Mouse (Mus musculus) midbrain, postnatal 0 days (tissue): ENCODE measurements around the gene Pcp2. TPM values are rescaled to one million over a fixed set of nuclear protein-coding genes. Genes with fewer than 3 reads are reported as not detected.

Experiments used
- ATAC-seq: fragments of 200-750 bp; cut with Nextera tagmentation; 2 replicates; pipeline ENCODE4 v1.8.0; 2017; ENCODE audit warnings: moderate number of reproducible peaks, mild to moderate bottlenecking, moderate TSS enrichment, moderate library complexity; ENCODE audit not compliant: low FRiP score
- DNase-seq: peaks from one replicate; pipeline ENCODE4 v3.0.0-alpha.2; 2015; ENCODE audit warnings: low spot score
- H3K27ac ChIP-seq: fragments of 300-500 bp; sonication (generic); 2 replicates; pipeline ENCODE4 v1.5.1; 2014; ENCODE audit warnings: low read depth, mild to moderate bottlenecking, low read length, mixed read lengths
- H3K27me3 ChIP-seq: fragments of 300-500 bp; sonication (generic); 2 replicates; pipeline ENCODE4 v1.6.1; 2014; ENCODE audit warnings: low read length, control low read depth, mixed read lengths; ENCODE audit not compliant: insufficient read depth
- H3K36me3 ChIP-seq: fragments of 300-500 bp; sonication (generic); 2 replicates; pipeline ENCODE4 v1.6.1; 2014; ENCODE audit warnings: low read length, control low read depth, mixed read lengths; ENCODE audit not compliant: insufficient read depth
- H3K4me1 ChIP-seq: fragments of 300-500 bp; sonication (generic); 2 replicates; pipeline ENCODE4 v1.6.1; 2014; ENCODE audit warnings: mild to moderate bottlenecking, control low read depth, antibody characterized with exemption, low read length, mixed read lengths; ENCODE audit not compliant: insufficient read depth
- H3K4me2 ChIP-seq: fragments of 300-500 bp; sonication (generic); 2 replicates; pipeline ENCODE4 v1.6.1; 2014; ENCODE audit warnings: low read depth, mild to moderate bottlenecking, low read length, mixed read lengths; ENCODE audit not compliant: poor library complexity, severe bottlenecking
- H3K4me3 ChIP-seq: fragments of 300-500 bp; sonication (generic); 2 replicates; pipeline ENCODE4 v1.5.1; 2014; ENCODE audit warnings: low read depth, mild to moderate bottlenecking, low read length, moderate library complexity
- H3K9ac ChIP-seq: fragments of 300-500 bp; sonication (generic); replicated peaks from 2 replicates; pipeline ENCODE4 v1.6.1; 2014; ENCODE audit warnings: mild to moderate bottlenecking, low read length, moderate library complexity, mixed read lengths; ENCODE audit not compliant: poor library complexity, severe bottlenecking
- H3K9me3 ChIP-seq: fragments of 300-500 bp; sonication (generic); 2 replicates; pipeline ENCODE4 v1.6.1; 2016; ENCODE audit warnings: low read length, control low read depth
- CTCF ChIP-seq: IDR thresholded peaks from 2 replicates; pipeline ENCODE4 v1.5.1; 2016; ENCODE audit warnings: antibody characterized with exemption, mild to moderate bottlenecking
- WGBS: fragments of 180-500 bp; shearing (Covaris S2); extraction: QIAGEN DNeasy Blood & Tissue Kit; methylation state at CpG from one replicate; pipeline ENCODE4 v1.1.7; 2014; 5-methylcytosine and 5-hydroxymethylcytosine counted together
- polyA plus RNA-seq: library from polyadenylated mRNA; unstranded; fragments of >200 nt; fragmentation: Nextera tagmentation; extraction: Ambion mirVana; gene quantifications from 2 replicates; pipeline ENCODE4 v1.2.1, GENCODE M21; 2015
- total RNA-seq: library from RNA; depleted of rRNA; stranded (reverse); fragments of >200 nt; gene quantifications from 2 replicates; pipeline ENCODE4 v1.2.3, GENCODE M21; 2014

The Pcp2 gene
- total and polyA plus RNA-seq, 2 experiments from 2014 or later: 1.1 to 33.2 TPM

DNA sequence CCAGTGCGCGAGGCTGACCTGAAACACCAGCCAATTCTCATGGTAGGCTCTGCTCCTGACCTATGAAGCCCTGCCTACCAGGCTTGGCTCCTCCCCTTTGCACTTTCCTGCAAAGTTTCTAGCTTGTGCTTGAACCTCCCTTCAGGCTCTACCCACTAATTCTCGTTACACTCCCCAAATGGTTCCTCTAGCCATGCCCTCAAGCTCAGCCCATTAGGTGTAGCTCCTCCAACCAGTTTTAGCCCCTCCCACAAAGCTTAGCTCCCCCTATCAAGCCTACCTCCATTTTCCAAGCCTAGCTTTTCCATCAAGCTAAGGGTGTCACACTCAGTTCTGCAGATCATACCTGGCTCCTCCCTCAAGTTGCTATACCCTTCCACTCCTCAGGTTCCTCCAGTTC is 27.3 kb downstream of the Pcp2 start:
- H3K9ac ChIP-seq: no peak overlapping the region
- TF ChIP-seq CTCF: no peak
- no peak overlapping the region for H3K27ac ChIP-seq
- WGBS: 78% methylated on average over 3 of the region's 3 CpGs
- no peaks in the 10 kb centered on the region; the same call in 1 of the 2 replicates for H3K4me1 ChIP-seq
- no peaks in the 10 kb centered on the region for H3K9me3 ChIP-seq
- no peaks in the 10 kb centered on the region for H3K27me3 ChIP-seq
- no peak overlapping the region for H3K4me2 ChIP-seq
- peaks cover 34% of the 10 kb centered on the region for H3K36me3 ChIP-seq
- no peak overlapping the region for H3K4me3 ChIP-seq
- 0 out of 2 replicates have a peak, but pooled peaks have one; percentile 9 for ATAC-seq
- DNase-seq: no peak

DNA sequence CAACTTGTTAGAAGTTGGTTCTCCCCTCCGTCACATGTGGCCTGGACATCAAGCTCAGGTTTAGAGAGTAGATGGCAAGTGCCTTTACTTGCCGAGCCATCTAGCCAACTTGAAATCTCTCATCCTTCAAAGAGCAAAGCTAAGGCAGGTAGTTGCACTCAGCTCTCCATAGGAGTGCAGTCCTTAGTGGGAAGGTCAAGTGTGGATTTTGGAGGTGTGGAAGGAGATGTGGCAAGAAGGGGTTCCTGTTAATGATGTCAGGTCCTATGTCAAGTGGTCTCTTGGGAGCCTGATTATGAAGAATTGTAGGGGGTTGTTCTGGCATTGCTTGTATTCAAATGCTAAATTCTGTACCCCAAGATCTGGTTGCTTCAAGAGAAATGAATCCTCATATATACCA is 30.9 kb downstream of the Pcp2 start:
- H3K27me3 ChIP-seq: no peaks in the 10 kb centered on the region
- TF ChIP-seq CTCF: no peak
- 92% methylated on average over 2 of the region's 2 CpGs for WGBS
- H3K27ac ChIP-seq: no peak overlapping the region
- no peaks in the 10 kb centered on the region for H3K9me3 ChIP-seq
- DNase-seq (no peak), ATAC-seq (no peak)
- no peak overlapping the region for H3K9ac ChIP-seq
- no peak overlapping the region for H3K4me2 ChIP-seq
- no peak overlapping the region for H3K4me3 ChIP-seq
- no peaks in the 10 kb centered on the region; the same call in 1 of the 2 replicates for H3K4me1 ChIP-seq
- H3K36me3 ChIP-seq: peaks cover 8% of the 10 kb centered on the region

DNA sequence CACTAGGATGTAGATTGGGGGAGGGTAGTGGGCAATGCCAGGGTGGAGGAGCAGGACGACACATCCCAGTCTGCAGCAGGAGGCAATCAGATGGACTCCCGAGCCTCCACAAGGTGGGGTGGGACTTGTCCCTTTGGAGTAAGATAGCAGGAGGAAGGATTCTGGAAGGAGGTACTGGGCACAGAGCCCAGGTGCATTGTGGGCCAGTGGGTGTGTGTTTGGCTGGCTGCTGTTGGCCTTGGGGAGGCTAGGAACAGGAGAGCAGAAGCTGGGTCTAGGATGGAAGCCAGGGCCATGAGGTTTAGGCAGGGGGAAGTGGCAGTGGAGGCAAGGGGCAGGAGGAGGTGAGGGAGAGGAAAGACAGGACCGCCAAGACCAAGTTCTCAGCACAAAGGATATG is 31.9 kb downstream of the Pcp2 start:
- H3K4me1 ChIP-seq: no peaks in the 10 kb centered on the region; the same call in 1 of the 2 replicates
- 73% methylated on average over 3 of the region's 3 CpGs for WGBS
- TF ChIP-seq CTCF: no peak
- no peak overlapping the region for H3K4me3 ChIP-seq
- H3K4me2 ChIP-seq: no peak overlapping the region
- DNase-seq (no peak), ATAC-seq (no peak)
- H3K36me3 ChIP-seq: peaks cover under 1% of the 10 kb centered on the region
- H3K27ac ChIP-seq: no peak overlapping the region
- H3K27me3 ChIP-seq: no peaks in the 10 kb centered on the region
- no peaks in the 10 kb centered on the region for H3K9me3 ChIP-seq
- no peak overlapping the region for H3K9ac ChIP-seq

DNA sequence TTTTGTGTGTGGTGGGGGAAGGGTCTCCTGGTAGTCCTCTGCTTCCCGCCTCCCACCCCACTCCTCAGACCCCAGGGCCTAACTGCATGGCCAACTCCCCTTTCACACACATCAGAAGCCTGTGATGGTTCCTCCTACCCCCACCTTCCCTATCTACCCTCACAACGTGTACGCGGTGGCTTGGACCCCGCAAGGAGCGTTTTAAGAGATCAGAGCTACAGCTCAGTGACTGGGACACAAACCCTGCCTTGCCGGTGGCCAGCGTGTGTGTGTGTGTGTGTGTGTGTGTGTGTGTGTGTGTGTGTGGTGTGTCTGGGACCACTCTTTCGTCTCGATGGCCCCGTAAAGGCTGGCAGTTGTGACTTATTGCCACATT is 37.1 kb downstream of the Pcp2 start:
- Histone ChIP-seq H3K27ac (peak overlapping the region; percentile 83), H3K4me3 (peak overlapping the region; percentile 94), H3K9ac (peak overlapping the region; percentile 90), H3K4me2 (peak overlapping the region; percentile 70), H3K27me3 (no peaks in the 10 kb centered on the region), H3K9me3 (no peaks in the 10 kb centered on the region), H3K4me1 (no peaks in the 10 kb centered on the region), H3K36me3 (no peaks in the 10 kb centered on the region)
- DNase-seq: peak; percentile 31
- ATAC-seq: peak; percentile 77
- 2% methylated on average over 11 of the region's 11 CpGs for WGBS
- no peak for TF ChIP-seq CTCF

DNA sequence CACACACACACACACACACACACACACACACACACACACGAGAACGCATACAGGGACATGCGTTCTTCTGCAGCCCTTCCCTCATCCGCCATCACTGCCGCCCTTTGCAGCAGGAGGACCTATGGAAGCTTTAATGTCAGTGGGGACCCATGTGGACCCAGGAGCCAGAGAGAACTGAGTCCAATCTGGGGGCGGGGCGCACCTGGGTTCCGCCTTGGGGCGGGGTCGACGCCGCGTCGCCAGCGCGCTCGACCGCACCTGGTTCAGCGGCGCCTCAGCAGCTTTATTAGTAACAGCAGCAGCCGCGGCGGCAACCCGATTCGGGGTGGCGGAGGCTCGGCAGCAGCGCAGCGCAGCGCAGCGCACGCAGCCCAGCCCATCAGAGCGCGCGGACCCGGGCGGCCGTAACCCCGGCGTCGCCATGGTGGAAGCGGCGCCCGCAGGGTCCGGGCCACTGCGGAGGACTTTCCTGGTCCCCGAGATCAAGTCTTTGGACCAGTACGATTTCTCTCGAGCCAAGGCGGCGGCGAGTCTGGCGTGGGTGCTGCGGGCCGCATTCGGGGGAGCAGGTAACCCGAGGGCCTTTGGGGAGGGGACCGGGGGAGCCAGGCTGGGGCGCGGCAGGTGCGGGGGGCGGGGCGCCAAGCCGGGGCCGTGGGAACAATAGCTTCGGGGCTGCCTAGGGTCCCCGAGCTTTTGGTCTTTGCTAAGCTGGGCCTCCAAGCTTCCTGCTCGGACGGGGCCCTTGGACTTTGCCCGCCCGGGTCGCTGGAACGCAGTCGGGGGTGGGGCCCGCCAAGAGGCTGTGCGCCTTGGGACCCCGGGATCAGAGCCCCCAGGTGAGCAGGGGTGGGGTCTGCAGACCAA is 37.7 kb downstream of the Pcp2 start:
- Histone ChIP-seq H3K9ac (peak overlapping the region; percentile 90), H3K4me1 (no peaks in the 10 kb centered on the region), H3K36me3 (no peaks in the 10 kb centered on the region), H3K4me3 (peak overlapping the region; percentile 94), H3K9me3 (no peaks in the 10 kb centered on the region), H3K27ac (peak overlapping the region; percentile 83), H3K4me2 (peak overlapping the region; percentile 70), H3K27me3 (no peaks in the 10 kb centered on the region)
- peak; percentile 84 for ATAC-seq
- TF ChIP-seq CTCF: 0 out of 2 replicates have a peak, but pooled peaks have one; percentile 1
- WGBS: under 1% methylated on average over 65 of the region's 77 CpGs
- DNase-seq: peak; percentile 79

DNA sequence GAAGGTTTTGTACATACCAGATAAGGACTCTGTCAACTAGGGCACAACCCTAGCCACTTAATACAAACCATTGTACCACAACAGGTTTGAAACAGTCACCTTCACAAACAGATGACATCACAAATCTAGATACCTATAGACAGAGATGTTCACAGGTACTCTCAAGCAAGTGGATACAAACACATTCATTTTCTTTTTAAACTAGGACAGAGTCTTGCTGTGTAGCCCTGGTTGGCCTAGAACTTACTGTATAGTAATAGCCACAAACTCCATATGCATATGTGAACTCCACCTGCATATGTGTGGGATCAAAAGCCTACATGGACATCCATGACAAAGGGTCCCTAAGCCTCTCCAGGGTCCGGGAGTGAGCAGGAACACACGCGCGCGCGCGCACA is 38.4 kb downstream of the Pcp2 start, which contains the start of gene Camsap3:
Camsap3 (plus strand) TSS at position 301 of the 398 bp plus-strand sequence.
- H3K9ac ChIP-seq: peak within 1 kb of the TSS; percentile 90
- peak within 1 kb of the TSS; percentile 83 for H3K27ac ChIP-seq
- H3K4me2 ChIP-seq: peak within 1 kb of the TSS; percentile 70
- WGBS: 0% methylated on average over 7 of the region's 7 CpGs
- H3K9me3 ChIP-seq: no peaks in the 10 kb centered on the region
- ATAC-seq: no peak
- peak within 1 kb of the TSS; percentile 94 for H3K4me3 ChIP-seq
- TF ChIP-seq CTCF: no peak
- no peaks in the 10 kb centered on the region for H3K27me3 ChIP-seq
- DNase-seq: no peak
- H3K36me3 ChIP-seq: no peaks in the 10 kb centered on the region
- H3K4me1 ChIP-seq: no peaks in the 10 kb centered on the region
